Mouse (Mus musculus) embryonic facial prominence, embryonic 13.5 days (tissue): ENCODE data around the gene Camta1. TPM values are rescaled to one million over a fixed set of nuclear protein-coding genes. Genes with fewer than 3 reads are reported as not detected.

ENCODE experiments used
- ATAC-seq: fragments of 200-750 bp; cut with Nextera tagmentation; 2 replicates; pipeline ENCODE4 v1.8.0; 2017; ENCODE audit warnings: low read depth; ENCODE audit not compliant: insufficient number of reproducible peaks, insufficient read depth, low FRiP score, low TSS enrichment
- H3K27ac ChIP-seq: fragments of 300-500 bp; sonication (generic); 2 replicates; pipeline ENCODE4 v1.5.1; 2015; ENCODE audit warnings: moderate library complexity, mild to moderate bottlenecking, inconsistent platforms
- H3K27me3 ChIP-seq: fragments of 300-500 bp; sonication (generic); 2 replicates; pipeline ENCODE4 v1.6.1; 2015; ENCODE audit warnings: mild to moderate bottlenecking, inconsistent platforms
- H3K36me3 ChIP-seq: fragments of 300-500 bp; sonication (generic); 2 replicates; pipeline ENCODE4 v1.6.1; 2015; ENCODE audit warnings: mild to moderate bottlenecking, inconsistent platforms
- H3K4me1 ChIP-seq: fragments of 300-500 bp; sonication (generic); 2 replicates; pipeline ENCODE4 v1.6.1; 2015; ENCODE audit warnings: inconsistent platforms
- H3K4me2 ChIP-seq: fragments of 300-500 bp; sonication (generic); 2 replicates; pipeline ENCODE4 v1.6.1; 2015; ENCODE audit warnings: moderate library complexity, mild to moderate bottlenecking, inconsistent platforms
- H3K4me3 ChIP-seq: fragments of 300-500 bp; sonication (generic); 2 replicates; pipeline ENCODE4 v1.5.1; 2015; ENCODE audit warnings: mild to moderate bottlenecking, inconsistent platforms
- H3K9ac ChIP-seq: fragments of 300-500 bp; sonication (generic); 2 replicates; pipeline ENCODE4 v1.6.1; 2015; ENCODE audit warnings: mild to moderate bottlenecking, inconsistent platforms
- H3K9me3 ChIP-seq: fragments of 300-500 bp; sonication (generic); 2 replicates; pipeline ENCODE4 v1.6.1; 2016; ENCODE audit warnings: inconsistent platforms
- WGBS: fragments of 180-500 bp; shearing (Covaris S2); methylation state at CpG from one replicate; pipeline ENCODE4 v1.1.7; 2015; ENCODE audit warnings: mixed read lengths; 5-methylcytosine and 5-hydroxymethylcytosine counted together
- polyA plus RNA-seq: library from polyadenylated mRNA; unstranded; fragments of >200 nt; fragmentation: Nextera tagmentation; extraction: Ambion mirVana; gene quantifications from 2 replicates; pipeline ENCODE4 v1.2.1, GENCODE M21; 2015

Camta1 gene
- polyA plus RNA-seq, 1 experiment from 2014 or later = 106 TPM

DNA sequence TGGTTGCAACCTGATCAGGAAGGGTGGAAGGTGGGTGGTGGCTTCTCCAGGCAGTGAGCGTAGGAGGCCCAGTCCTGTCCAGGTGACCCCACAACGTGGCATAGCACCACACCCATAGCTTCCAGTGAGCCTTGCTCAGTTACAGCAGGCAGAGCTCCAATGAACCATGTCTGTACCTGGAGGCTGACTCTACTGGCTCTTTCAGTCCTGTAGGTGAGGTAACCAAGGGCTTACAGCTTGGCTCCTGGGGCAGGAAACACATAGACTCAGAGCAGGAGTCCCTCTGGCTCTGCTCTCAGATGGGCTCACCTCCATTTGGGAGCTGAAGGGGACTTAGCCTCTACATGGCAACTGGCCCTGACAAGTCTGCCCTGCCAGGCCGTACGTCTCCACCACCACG, 393.3 kb downstream of the Camta1 start:
- no peak overlapping the region for H3K4me3 ChIP-seq
- H3K27me3 ChIP-seq = no peaks in the 10 kb centered on the region
- no peak overlapping the region for H3K4me2 ChIP-seq
- no peak for ATAC-seq
- no peaks in the 10 kb centered on the region for H3K9me3 ChIP-seq
- no peaks in the 10 kb centered on the region for H3K4me1 ChIP-seq
- H3K27ac ChIP-seq = no peak overlapping the region
- no peaks in the 10 kb centered on the region for H3K36me3 ChIP-seq
- no peak overlapping the region for H3K9ac ChIP-seq
- 84% methylated on average over 5 of the region's 5 CpGs for WGBS

DNA sequence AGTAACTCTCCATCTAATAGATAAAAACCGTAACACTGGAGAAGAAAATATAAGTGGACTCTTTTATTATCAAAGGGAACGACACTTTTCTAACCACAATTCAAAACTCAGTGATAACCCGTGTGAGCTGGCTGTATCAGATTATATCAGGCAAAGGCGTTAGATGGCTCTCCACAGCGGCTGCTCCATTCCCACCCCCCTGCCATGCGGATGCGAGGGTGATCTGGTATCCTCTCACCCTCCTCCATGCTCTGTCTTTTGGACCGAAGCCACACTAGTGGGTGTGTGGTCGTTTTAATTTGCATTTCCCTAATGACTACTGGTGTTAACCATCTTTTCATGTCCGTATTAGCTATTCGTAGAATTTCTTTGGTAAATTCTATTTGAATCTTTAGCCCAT, 403.0 kb downstream of the Camta1 start:
- Histone ChIP-seq H3K9ac (no peak overlapping the region), H3K27ac (no peak overlapping the region), H3K36me3 (no peaks in the 10 kb centered on the region), H3K27me3 (no peaks in the 10 kb centered on the region), H3K9me3 (no peaks in the 10 kb centered on the region), H3K4me1 (no peaks in the 10 kb centered on the region), H3K4me3 (no peak overlapping the region), H3K4me2 (no peak overlapping the region)
- ATAC-seq = no peak
- 76% methylated on average over 11 of the region's 11 CpGs for WGBS

DNA sequence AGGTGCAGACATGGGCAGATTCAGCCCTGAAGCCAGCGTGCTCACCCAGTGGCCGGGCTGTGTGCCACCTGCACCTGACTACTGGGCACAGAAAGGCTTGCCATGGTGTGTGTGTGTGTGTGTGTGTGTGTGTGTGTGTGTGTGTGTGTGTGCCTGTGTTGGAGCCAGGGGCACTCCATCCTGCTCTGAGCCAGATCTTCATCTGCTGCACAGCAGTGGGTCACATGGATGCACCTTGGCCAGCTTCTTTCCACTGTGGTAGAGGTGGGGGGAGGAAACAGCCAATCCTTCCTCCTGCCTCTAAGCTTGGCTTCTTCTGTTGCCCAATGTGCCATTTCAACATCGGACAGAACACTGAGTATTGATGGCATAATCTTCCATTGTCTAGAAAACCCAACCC, 407.1 kb downstream of the Camta1 start:
- H3K4me2 ChIP-seq = no peak overlapping the region
- no peak for ATAC-seq
- no peaks in the 10 kb centered on the region for H3K4me1 ChIP-seq
- no peak overlapping the region for H3K4me3 ChIP-seq
- no peak overlapping the region for H3K27ac ChIP-seq
- H3K9ac ChIP-seq = no peak overlapping the region
- peaks cover 10% of the 10 kb centered on the region; the same call in 1 of the 2 replicates for H3K27me3 ChIP-seq
- 89% methylated on average over 3 of the region's 3 CpGs for WGBS
- no peaks in the 10 kb centered on the region for H3K36me3 ChIP-seq
- no peaks in the 10 kb centered on the region for H3K9me3 ChIP-seq

DNA sequence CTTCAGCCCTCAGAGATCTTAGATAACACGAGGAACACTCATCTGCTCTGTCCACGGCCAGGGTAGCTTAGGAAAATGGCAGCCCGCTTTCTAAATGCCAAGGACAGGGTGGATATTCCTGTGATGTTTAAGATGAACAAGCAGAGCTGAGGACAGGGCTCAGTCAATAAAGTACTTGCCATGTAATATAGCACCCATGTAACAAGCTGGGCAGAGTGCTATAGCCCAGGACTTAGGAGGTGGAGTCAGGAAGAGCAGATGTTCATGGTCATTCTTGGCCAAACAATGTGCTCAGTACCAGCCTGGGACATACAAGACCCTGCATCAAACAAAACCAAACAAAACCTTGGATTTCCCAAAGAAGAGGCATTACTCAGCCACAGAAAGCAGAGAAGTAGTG, 407.6 kb downstream of the Camta1 start:
- no peaks in the 10 kb centered on the region for H3K4me1 ChIP-seq
- H3K4me2 ChIP-seq = no peak overlapping the region
- no peak overlapping the region for H3K9ac ChIP-seq
- no peaks in the 10 kb centered on the region for H3K9me3 ChIP-seq
- no peaks in the 10 kb centered on the region for H3K36me3 ChIP-seq
- no peak overlapping the region for H3K4me3 ChIP-seq
- H3K27ac ChIP-seq = no peak overlapping the region
- peaks cover 15% of the 10 kb centered on the region; the same call in 1 of the 2 replicates for H3K27me3 ChIP-seq
- no peak for ATAC-seq
- 85% methylated on average over 3 of the region's 3 CpGs for WGBS

DNA sequence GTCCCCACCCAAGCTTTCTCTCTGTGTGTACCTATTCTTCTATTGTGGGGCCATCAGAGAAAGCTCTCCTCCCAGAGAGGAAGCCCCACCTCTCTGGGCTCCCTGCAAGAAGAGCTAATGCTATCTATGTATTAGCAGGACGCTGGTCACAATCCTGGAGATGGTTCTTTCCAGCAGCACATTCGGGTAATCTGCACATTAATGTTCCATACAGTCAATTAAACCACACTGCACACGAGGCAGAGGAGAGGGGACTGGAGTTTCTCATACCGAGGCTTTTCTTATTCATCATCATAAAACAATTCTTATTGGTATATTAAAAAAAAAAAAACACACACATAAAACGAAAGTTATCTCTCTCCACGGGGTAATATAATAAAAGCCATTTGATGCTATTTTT, 409.8 kb downstream of the Camta1 start:
- 71% methylated on average over 6 of the region's 6 CpGs for WGBS

DNA sequence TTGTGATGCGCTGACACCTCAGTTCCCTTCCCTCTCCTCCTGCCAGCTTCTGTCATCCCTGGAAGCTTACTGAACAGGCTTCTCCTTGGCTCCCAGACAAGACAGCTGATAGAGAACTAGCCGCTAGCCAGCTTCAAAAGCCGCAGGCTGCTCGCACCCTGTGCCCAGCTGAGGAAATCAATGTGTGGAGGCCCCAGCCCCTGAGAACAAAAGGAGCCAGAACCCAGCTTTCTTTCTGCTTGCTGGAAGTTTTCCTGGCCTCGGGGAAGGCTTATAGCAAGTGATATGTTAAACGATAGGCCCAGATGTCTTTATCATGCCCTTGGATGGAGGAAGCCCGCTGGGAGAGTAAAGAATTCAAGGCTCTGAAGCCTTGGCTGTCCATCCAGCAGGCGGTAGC, 411.7 kb downstream of the Camta1 start:
- ATAC-seq = no peak
- Histone ChIP-seq H3K27ac (no peak overlapping the region), H3K4me3 (no peak overlapping the region), H3K27me3 (peaks cover 16% of the 10 kb centered on the region; the same call in 1 of the 2 replicates), H3K9ac (no peak overlapping the region), H3K4me2 (no peak overlapping the region), H3K36me3 (no peaks in the 10 kb centered on the region), H3K9me3 (no peaks in the 10 kb centered on the region), H3K4me1 (no peaks in the 10 kb centered on the region)
- WGBS = 19% methylated on average over 8 of the region's 8 CpGs

More for the DNA sequence above, 409.8 kb downstream of the Camta1 start:
- no peak overlapping the region for H3K9ac ChIP-seq
- peaks cover 16% of the 10 kb centered on the region; the same call in 1 of the 2 replicates for H3K27me3 ChIP-seq
- ATAC-seq = no peak
- no peaks in the 10 kb centered on the region for H3K36me3 ChIP-seq
- H3K4me3 ChIP-seq = no peak overlapping the region
- H3K4me2 ChIP-seq = no peak overlapping the region
- no peak overlapping the region for H3K27ac ChIP-seq
- no peaks in the 10 kb centered on the region for H3K4me1 ChIP-seq
- H3K9me3 ChIP-seq = no peaks in the 10 kb centered on the region

DNA sequence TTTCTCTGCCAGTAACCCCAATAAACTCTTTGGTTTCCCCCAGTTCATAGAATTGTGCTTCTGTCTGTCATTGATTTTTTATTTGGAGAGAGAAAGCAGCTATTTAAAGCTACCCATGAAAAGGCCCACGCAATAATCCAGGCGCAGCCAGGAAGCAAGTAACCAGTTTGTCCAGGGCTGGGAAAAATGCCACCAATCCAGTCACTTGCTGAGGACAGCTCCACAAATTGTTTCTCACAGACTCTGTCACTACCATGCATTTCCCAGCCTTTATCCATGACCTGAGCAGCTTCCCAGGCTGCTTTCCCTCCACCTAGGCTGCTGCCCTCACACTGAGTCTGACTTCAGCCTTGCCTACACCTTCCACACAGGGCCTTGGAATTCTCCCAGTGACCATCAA, 413.3 kb downstream of the Camta1 start:
- ATAC-seq = no peak
- 92% methylated on average over 2 of the region's 2 CpGs for WGBS
- H3K36me3 ChIP-seq = no peaks in the 10 kb centered on the region

DNA sequence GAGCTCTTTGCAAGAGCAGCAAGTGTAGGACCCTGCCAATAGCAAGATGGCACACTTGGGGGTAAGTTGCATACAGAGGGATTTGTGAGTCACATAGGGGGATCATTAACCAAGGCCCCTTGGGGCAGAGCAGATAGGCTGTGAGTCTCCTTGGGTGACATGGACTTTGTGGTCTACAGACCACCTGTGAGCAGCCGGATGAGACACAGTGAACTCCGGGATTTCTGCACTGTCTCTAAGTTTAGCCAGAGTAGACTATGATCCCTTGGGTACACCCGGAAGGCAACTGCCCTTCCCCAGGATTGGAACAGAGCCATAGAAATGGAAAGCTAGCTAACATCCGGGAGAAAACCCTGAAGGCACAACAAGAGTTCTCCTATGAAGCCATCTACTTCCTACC, 417.0 kb downstream of the Camta1 start:
- WGBS = 81% methylated on average over 4 of the region's 4 CpGs
- H3K9ac ChIP-seq = no peak overlapping the region
- no peak for ATAC-seq
- H3K36me3 ChIP-seq = no peaks in the 10 kb centered on the region
- H3K4me2 ChIP-seq = no peak overlapping the region
- H3K4me1 ChIP-seq = no peaks in the 10 kb centered on the region
- H3K27ac ChIP-seq = no peak overlapping the region
- H3K4me3 ChIP-seq = no peak overlapping the region
- peaks cover 8% of the 10 kb centered on the region; the same call in 1 of the 2 replicates for H3K9me3 ChIP-seq
- H3K27me3 ChIP-seq = 0 out of 2 replicates have a peak, but pooled peaks cover 7% of the 10 kb centered on the region

More for the DNA sequence above, 413.3 kb downstream of the Camta1 start:
- Histone ChIP-seq H3K27ac (no peak overlapping the region), H3K4me2 (no peak overlapping the region), H3K9me3 (no peaks in the 10 kb centered on the region), H3K27me3 (peaks cover 16% of the 10 kb centered on the region; the same call in 1 of the 2 replicates), H3K9ac (no peak overlapping the region), H3K4me1 (no peaks in the 10 kb centered on the region), H3K4me3 (no peak overlapping the region)

DNA sequence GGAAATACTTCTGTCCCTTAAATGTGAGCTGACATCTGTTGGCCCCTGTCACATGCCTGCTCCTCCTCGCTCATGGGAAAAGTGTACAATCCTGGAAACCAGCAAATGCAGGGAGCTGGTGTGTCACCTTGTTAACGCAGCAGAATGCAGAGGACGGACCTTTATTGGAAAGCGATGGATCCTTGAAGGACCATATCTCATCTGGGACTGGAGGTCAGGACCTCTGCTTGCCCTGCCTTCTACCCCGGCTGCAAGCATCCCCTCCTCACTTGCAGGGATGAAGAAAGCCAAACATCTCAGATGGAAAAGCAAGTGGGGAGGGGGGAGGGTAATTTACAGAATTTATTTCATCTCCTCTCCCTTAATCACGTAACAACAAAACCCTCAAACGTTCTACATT, 423.1 kb downstream of the Camta1 start:
- H3K9ac ChIP-seq = no peak overlapping the region
- H3K4me3 ChIP-seq = no peak overlapping the region
- 55% methylated on average over 7 of the region's 7 CpGs for WGBS
- ATAC-seq = no peak
- H3K4me1 ChIP-seq = no peaks in the 10 kb centered on the region
- H3K27me3 ChIP-seq = no peaks in the 10 kb centered on the region
- H3K36me3 ChIP-seq = no peaks in the 10 kb centered on the region
- no peak overlapping the region for H3K27ac ChIP-seq
- H3K4me2 ChIP-seq = no peak overlapping the region
- peaks cover 8% of the 10 kb centered on the region; the same call in 1 of the 2 replicates for H3K9me3 ChIP-seq

DNA sequence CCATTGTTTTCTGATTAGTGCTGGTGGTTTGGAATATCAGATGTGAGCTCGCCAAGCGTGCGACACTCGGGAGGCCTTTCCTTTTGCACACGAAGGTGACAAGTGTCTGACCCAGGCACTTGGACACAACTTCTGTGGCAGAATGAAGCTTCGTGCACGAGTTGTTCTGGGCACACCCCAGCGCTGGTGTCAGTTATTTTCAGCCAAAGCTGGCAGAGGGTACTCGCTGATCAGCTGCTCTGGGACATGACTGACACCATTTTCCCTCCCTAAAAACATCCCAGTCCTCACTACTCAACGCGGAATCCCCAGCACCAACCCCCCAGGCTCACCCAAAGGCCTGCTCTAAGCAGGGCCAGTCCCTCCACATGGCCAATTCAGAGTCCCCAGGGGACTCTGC, 423.8 kb downstream of the Camta1 start:
- Histone ChIP-seq H3K4me3 (no peak overlapping the region), H3K9ac (no peak overlapping the region), H3K27ac (no peak overlapping the region), H3K4me2 (no peak overlapping the region), H3K36me3 (no peaks in the 10 kb centered on the region), H3K4me1 (no peaks in the 10 kb centered on the region), H3K9me3 (peaks cover 8% of the 10 kb centered on the region; the same call in 1 of the 2 replicates), H3K27me3 (no peaks in the 10 kb centered on the region)
- no peak for ATAC-seq
- 76% methylated on average over 11 of the region's 11 CpGs for WGBS

DNA sequence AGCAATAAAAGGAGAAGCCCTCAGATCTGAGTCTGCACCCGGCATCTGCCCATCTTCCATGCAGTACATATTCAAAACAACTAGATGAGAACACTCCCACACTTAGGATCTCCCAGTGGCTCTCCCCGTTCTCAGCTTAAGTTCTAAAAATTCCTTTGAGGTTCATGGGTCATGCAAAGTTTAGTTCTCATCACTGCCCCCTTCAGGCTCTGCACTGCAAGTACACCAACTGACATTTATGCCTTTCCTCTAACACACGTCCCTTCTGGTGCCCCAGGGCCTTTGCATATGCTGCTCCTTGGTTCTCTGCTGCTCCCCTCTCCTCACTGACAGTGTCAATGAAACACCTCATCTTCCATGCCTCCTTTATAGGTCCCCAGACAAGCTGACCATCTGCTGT, 436.5 kb downstream of the Camta1 start:
- H3K36me3 ChIP-seq = no peaks in the 10 kb centered on the region
- 70% methylated on average over 3 of the region's 3 CpGs for WGBS
- no peak overlapping the region for H3K9ac ChIP-seq
- no peak overlapping the region for H3K4me2 ChIP-seq
- no peaks in the 10 kb centered on the region for H3K27me3 ChIP-seq
- no peak overlapping the region for H3K4me3 ChIP-seq
- no peak for ATAC-seq
- no peak overlapping the region for H3K27ac ChIP-seq
- H3K4me1 ChIP-seq = peaks cover 15% of the 10 kb centered on the region
- H3K9me3 ChIP-seq = peaks cover 12% of the 10 kb centered on the region; the same call in 1 of the 2 replicates

DNA sequence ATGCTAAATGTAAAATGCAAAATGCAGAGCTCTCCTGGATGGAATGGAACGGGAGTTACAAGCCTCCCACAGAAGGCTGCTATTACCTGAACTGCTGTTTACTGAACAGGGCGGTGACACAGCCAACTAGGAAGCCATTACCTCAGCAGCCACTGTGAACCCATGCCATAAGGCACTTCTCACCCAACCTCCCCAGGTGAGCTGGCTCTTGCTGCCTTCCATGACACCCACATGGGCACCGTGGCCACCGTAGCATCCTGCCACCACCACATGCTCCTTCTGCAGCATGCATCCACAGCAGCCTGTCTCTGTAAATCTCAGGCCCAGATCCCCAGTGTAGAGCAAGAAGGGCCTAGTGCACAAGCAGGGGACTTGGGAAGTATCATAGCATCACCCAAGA, 438.8 kb downstream of the Camta1 start:
- Histone ChIP-seq H3K4me1 (peaks cover 21% of the 10 kb centered on the region), H3K27ac (no peak overlapping the region), H3K36me3 (no peaks in the 10 kb centered on the region), H3K4me2 (no peak overlapping the region), H3K4me3 (no peak overlapping the region), H3K27me3 (no peaks in the 10 kb centered on the region), H3K9ac (no peak overlapping the region), H3K9me3 (peaks cover 8% of the 10 kb centered on the region; the same call in 1 of the 2 replicates)
- 80% methylated on average over 4 of the region's 4 CpGs for WGBS
- ATAC-seq = no peak
